Mouse (Mus musculus) cerebellum, postnatal 14 days (tissue): ENCODE measurements at regions not wholly inside any gene's neighbourhood (a gene's known extent, or its start where the extent isn't known, plus 50 kb on each side); places are given as distances from the start of the nearest gene placed in this dataset.

ENCODE experiments used
- DNase-seq, 2 experiments: peaks; one replicate each; pipeline ENCODE4 v3.0.0; 2021; ENCODE audit warnings: mixed read lengths in 2 of 2

DNA sequence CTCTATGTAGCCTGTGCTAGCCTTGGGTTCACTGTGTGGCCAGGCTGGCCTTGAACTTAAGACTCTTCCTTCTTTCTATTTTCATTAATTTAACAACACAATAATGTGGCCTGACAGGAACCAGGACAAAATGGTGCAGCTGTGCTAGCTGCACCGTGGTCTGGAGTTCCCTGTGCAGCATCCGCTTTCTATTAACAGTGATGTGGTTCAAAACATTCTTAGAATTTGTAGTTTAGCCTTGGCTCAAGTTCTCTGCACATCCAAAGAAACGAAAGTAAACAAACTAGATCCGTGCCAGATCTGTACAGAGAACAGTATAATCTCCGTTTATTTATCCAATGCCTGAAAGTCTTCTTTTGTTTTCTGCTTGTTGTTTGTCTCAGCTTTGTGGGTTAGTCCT, 88.5 kb downstream of the Irx1 start:
- DNase-seq = no peak

DNA sequence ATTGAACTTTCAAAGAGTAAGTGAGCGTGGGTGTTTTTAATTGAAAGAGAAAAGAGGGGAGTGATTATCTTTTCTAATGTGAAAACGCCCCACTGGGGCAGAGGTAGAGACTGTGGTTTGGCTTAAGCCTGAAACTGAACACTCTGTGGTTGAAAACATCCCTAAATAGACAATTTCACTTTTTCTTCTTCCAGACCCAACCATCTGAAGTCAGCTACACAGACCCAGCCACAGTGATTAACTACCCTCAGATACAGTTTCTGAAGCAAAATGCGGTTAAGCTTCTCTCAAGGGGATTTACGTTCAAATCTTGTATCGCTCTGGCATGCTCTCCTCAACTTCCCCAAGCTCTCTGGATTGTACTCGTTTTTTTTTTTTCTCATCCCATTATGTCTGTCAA, 94.8 kb downstream of the Irx1 start:
- DNase-seq = no peak

DNA sequence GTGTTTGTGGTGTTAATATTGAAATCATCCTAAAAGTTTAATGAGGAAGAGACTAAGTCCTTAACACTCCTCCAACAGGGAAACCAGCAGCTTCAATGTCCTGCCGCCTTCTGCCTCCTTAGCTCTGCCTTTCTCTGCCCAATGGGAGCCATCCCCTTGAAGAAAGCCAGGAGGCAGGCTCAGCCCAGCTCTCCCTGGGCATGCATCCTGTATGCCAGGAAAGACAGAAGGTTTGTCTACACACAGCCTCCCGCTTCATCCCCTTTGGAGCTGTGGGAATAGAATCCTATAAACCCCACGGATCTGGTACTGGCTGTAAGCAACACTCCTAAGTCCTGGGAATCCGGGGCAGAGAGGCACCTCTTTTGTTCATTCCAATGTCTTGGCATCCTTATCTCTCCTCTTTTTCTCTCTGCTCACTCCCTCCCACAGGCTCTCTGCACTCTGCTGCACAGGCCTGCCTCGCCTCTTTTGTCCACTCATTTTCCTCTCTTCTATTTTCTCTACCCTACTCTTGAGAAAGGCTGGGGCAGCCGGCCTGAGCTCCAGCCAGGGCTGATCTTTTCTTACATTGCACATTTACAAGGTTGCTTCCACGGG, 110.0 kb downstream of the Irx1 start:
- DNase-seq = peak; percentile 49 to 64

DNA sequence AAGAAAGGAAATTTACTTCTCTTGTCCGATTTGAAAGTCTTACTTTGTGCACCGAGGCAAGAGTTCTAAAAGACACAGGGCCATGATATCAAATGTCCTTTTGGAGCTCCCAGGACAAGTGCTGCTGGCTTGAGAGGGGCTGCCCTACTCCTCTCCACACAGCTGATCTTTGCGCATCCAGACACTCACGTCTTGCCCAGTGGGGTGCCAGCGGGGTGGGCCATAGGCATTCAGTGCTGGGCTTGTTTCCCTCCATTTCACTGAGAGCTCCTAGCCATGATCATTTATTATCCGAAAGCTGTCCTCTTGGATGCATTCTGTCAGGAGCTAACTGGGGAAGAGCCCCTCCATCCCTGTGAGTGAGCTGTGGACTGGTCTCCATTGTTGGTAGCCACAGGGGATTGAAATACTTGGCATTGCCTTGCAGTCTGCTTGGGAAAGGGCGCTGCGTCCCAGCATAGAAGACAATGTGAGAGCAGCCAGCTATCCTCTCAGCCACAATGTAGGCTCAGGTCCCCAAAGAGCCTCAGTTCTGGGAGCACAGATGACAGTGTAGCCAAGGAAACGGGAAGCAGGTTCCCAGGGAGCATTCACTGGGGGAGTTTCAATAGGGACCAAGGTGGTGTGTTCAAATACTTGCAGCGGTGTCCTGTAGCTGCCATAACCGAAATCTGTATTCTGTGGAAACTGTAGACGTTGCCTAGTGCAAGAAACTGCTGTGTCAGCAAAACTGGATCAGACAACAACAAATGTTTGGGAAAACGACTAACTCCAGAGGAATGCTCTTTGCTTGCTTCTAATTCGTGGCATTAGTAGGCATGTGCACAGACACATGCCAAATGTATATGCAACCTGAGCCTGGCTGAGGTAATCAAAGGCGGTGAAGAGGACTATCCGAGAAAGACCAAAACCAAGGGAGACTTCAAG, 159.2 kb downstream of the Irx1 start:
- peak; percentile 8 to 26 for DNase-seq

DNA sequence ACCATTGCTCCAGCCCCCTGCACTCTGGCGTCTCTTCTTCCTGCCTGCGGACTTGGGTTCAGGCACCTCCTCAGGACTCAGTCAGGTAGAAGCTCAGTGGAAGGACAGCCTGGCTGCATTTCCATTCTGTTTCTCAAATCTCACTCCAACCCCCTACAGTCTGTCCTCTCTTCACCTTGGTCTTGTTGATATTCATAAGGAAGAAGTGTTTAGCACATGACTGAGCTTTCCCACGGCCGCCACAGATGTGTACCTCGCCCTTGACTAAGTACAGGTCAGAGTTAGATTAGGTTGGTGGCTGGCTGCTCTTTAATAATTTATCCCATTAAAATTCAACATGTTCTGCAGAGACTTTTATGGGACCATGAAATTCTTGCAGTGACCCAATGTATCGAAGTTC, 165.2 kb downstream of the Irx1 start:
- no peak for DNase-seq

DNA sequence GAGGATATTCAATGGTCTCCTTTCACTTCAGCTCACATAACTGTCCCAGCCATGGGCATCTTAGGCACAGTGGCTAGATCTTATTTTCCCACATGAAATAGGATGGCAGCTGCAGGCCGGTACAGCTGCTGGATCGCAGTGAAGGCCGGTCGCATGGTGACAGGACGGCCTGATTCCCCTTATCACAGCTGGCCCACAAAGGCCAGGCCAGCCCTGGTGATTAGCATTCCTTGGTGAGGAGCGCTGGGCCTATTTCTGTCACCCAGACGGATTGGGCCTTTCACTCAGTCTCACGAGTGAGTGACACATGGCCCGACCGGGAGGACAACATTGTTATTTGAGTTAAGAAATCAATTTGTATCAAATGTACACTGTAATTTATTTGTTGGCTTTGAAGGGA, 178.8 kb downstream of the Irx1 start:
- DNase-seq = no peak

DNA sequence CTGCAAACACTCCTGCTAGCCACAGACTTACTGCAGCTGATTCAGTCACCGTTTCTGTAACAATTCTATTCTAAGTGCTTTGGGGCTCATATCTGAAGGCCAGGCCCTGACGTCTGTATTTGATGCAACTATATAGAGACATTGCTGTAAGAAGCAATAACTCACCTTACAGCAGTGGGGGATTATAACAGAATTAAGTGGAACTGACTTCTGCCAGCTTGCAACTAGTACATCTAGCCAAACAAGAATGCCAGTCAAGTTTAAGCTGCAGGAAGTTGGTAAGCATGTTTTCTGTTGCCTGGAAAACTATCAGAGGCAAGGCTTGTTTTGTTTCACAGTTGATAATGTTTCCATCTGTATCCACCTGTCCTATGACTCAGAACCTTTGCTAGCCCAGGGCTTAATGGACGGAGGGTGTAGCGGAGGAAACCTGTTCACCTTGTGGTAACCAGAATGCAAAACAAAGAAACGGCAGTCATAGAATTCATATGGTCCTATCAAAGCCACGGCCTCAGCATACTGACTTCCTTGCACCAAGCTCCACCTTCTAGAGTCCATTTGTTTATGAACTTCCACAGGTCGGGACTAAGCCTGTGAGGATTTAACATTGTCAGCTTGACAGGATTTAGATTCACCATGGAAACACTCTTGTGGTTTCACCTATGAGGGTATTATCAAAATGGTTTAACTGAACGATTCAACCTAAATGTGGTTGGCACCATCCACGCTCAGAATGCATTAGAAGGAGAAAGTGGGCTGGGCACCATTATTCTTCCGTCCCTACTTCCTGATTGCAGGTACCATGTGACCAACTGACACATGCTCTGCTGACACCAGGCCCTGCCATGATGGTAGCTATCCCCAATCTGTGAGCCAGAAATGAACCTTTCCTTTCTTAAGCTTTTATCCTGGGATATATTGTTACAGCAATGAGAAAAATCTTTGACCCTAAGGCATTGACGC, 216.2 kb downstream of the Irx1 start:
- DNase-seq = no peak

DNA sequence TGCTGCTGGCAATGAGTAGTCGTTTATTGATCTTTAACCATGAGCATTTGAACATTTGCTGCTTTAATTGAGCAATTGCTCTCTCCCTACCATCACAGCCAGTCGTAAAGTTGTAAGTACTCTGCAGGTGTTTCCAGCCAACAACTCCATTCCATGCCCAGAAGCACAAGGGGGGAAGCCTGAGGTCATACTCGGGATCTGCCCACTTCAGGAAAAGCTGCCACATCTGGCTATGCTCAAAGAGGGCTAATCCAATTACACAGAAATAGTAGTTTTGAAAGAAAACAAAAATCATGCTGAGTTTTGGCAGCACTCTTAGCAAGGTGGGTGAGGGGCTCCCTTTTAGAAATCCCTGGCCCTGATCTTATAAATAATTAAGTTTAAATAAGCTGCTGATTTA, 217.0 kb downstream of the Irx1 start:
- DNase-seq = no peak

DNA sequence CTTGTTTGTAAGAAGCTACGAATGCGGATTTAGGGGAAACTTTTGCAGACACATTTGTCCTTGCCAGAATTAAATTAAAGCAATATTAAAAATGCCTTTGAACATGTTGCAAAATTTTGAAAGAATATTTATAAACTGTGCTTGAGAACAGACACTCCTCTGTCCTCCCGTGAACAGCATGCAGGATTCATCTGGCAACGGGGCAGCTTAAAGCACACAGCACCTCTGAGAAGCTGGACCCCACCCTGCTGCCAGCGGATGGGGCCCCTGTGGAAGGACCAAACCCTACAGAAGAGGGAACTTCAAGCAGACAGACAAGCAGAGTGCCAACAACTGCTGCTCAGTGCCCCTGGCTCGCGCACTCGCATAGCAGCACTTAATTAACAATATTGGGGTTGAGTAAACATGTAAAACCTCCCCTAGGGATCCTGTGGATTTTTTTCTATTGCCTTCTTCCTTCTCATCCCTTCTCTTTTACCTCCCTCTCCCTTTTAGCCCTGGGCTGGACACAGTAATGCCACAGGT, 226.6 kb downstream of the Irx1 start:
- DNase-seq = no peak

DNA sequence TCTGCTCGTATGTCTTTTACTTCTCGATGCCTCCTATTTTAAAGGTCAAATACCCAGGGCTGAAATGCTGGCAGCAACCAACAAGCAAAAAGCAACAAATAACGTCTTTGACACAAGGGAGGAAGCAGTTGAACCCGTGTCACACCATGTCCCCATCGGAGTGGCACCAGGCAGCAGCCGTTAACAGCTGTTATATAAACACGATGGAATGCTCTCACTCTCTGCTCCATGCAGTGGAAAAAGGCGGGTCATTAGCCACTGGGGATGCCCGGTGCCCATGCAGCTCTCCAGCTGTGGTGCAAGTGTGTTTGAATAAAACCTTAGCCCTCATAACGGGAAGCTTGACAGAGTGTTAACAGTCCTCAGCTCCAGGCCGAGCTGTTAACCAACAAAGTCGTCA, 229.3 kb downstream of the Irx1 start:
- no peak for DNase-seq

DNA sequence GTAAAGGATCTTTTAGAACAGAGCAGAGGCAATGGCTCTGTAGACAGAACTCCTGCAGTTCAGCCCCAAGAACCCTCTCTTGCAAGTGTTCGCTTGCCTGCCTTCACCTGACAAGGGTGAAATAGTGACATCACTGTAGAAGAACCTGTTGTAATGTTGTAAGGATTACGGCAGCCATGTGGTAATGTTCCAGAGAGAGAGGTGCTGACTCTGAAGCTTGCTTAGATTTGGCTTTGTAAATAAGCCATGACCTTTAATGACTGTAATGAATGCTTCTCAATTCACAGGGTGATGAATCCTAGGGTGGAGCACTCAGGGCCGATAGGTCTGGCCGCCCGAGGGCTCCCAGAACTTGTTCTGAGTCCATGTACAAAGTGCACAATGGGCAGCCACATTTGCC, 230.2 kb downstream of the Irx1 start:
- no peak for DNase-seq

DNA sequence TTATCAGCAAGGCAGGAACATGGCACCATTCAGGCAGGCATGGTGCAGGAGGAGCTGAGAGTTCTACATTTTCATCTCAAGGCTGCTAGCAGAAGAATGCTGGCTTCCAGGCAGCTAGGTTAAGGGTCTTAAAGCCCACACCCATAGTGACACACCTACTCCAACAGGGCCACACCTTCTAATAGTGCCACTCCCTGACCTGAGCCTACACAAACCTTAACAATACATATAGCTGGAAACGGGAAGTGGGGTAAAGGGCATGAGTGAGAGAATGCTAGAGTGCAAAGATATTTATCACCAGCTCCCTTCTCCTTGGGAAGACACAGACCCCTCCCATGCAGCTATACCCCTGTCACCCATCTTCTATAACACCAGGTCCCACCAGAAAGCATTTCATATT, 230.6 kb downstream of the Irx1 start:
- DNase-seq = no peak

DNA sequence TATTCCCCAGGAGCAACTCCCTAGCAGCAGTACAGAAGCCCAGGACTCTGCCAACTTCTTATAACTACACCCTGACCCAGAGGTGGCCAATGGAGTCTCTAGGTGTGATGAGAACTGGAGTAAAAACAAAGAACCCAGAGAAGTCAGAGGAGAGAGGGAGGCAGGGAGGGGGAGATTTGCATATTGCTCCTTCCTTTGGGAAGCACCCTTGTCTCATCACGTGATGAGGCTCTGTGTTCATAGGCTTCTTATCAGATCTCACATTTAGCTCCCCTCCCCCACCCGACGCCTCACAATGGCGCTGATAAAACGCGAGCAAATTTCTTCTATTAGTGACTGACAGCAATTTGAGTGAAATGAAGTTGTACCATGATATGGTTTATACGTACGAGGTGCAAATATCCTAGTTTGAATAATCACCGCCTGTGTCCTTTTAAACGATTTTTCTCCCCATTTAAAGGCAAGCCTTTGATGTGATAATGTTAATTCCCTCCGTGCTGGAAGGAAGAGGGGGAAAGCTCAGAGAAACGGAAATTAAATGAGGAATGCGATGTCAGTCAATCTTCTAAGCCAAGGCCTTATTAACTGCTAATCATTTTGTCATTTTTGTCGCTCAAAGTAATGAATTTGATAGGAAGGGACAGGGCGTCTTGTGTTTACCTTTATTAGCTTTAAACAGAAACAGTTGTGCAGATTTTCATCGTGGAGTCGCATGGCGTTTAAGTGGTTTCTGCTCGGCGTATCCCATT, 273.3 kb downstream of the Irx1 start:
- peak in 1 of 2 experiments; percentile 5 for DNase-seq

DNA sequence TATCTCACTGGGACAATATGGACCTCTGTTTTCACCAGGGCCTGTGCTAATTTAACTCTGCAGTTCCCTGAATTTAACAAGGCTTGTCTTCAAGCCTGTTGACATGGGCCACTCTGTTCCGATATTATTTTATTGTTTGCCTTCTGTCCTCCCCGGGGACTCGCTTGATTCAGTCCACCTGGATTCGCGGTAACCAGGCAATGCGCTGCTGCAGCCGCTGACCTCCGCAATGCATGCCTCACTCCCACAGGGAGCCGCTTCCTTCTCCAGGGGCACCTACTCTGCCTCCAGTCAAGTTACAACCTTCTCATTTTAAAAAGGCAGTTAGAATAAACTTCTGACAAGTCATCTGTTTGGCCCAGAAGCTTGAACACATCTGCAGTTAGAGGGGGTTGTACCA, 274.3 kb downstream of the Irx1 start:
- no peak for DNase-seq

DNA sequence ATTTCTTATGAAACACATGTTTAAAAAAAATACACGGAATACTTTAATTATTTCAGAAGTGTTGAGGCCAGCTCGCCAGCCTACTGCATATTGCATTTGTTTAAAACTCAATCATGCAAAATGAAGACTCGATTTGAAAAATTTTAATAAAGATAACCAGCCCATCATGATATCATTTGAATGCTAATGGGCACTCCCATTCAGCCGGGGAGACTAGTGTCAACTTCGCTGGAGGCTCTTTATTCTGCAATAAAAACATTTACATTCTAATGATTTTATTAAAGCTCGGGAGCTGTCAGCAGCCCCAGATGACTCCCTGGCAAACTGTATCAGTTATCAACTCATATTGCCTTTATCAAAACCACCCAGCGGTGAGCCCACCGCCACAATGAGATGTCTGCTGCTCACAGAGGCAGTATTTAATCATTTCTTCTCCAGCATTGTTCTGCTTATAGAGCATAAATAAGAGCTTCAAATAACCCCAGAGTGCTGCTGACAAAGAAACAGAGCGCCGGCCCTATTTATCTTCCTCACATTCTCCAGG, 287.4 kb downstream of the Irx1 start:
- no peak for DNase-seq

DNA sequence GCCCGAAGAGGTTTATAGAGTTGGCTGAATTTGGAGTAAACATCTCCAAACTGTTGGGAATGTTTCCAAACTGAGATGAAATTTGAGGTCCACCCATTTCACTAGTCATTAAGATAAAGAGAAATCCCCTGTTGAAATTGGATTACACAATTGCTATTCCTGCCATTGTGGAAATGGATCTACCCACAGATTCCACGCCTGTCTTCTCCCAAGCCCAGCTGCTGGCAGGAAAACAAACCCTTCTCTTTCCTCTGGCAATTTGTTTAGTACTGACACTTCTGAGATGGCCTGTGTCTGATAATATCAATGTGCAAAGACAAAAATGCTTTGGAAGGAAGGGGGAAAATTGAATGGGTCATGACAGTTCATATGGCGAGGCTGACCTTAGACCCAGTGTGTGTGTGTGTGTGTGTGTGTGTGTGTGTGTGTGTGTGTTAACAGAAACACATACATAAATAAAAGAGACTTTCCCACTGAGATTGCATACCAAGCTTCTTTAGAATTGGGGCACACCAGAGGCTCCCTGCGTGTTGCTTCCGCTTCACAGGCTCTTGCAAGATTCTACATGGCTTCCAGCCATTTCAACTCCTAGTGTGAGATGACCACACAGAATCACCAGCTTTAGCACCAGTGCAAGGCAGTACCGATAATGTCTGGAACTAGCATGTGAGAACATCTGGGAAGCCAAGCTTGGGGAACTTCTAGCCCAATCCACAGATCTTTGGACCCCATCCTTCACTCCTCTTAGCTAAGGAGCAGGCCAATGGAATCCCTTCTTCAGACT, 293.4 kb downstream of the Irx1 start:
- no peak for DNase-seq

DNA sequence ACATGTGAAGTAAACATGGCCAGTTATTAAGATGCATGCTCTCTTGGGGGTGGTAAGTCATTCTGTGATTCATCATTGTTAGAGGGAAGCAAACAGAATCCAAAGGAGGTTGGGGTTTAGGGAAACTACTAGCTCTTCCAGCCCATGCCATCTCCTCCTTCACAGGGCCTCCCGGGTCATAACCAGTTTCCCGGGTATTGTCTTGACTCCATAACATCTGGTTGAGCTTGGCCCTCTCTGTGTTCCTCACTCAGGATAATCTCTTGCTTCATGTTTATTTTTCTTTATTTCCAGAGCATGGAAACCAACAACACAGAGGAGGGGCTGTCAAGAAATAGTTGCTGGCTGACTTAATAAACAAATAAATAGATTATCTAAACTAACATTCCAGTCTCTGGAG, 295.3 kb downstream of the Irx1 start:
- DNase-seq = no peak

DNA sequence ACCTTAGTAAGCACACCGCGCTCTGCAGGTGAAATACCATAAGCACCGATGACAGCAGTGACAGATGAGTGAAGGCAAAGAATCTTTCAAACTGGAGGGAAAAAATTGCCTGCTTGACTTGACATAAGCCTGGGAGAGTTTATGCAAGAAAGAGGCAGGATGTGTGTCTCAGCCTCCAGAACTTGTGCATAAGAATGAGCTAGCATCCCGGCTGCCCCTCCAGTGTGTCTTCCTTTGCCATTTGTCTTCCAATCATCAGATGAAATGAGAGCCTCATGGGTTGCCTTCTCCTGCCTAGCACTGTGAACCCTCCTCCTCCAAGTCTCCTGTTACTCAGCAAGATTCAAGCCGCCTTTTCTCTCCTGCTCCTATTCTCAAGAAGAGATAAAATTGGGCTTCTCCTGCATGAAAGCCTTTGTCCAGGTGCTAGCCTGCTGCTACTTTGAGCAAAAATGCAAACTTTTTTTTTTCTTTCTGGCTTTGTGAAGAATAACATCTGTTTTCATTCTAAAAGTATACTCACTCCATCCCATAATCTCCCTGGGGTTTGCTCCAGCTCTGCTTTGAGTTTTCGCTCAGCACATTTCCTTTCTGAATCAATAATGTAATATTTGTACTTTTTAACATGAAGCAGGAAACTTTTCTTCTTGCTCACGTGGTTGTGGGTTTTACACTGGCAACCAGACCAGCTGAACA, 298.2 kb downstream of the Irx1 start:
- DNase-seq = no peak

DNA sequence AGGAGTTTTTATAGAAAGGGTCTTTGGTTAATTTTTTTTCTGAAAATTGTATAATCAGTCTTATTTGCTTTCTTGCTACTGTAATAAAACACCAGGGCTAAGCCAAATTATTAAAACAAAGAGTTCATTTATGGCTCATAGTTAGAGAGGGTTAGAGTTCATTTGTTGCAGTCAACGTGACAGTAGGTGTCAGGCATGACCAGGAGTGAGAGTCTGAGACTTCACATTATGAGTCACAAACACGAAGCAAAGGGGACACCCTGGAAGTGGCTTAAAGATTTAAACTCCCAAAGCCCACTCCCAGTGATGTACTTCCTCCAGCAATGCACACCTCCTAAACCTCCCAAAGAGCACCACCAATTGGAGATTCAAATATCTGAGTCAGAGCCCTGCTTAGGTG, 305.6 kb downstream of the Irx1 start:
- DNase-seq = no peak

DNA sequence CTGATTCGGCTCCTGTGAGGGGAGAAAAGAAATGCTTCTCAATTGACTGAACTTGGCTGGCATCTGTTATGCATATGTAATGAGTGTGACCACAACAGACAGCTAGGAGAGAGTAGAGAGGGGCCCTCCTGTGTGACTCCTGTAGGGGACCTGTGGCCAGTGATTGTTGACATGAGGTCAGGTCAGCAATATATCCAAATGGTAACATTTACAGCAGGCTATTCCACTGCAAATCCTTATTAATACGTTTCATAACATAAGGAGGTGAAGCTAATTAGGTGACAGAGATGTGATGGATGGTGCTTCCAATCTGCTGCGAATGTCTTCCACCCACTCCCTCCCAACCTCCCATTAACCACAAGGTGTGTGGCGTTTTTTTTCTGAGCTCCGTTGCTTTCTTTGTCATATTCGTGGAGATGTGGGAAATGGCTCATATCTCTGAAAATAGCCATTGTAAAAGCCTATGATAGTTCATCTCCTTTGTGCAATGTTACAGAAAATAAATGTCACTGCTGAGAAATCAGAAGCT, 309.5 kb downstream of the Irx1 start:
- DNase-seq = no peak
